Mouse (Mus musculus) MEL (cell line): Measurements from ENCODE around the gene Alkbh5. TPM values are rescaled to one million over a fixed set of nuclear protein-coding genes. Genes with fewer than 3 reads are reported as not detected.

ENCODE experiments used
- DNase-seq: peaks from one replicate; pipeline ENCODE4 v3.0.0; 2011; ENCODE audit warnings: low read depth, low spot score
- H3K27ac ChIP-seq: 2 replicates; pipeline ENCODE4 v1.5.1; 2012; ENCODE audit warnings: low read depth, mild to moderate bottlenecking, control low read depth, low read length, moderate library complexity; ENCODE audit not compliant: control insufficient read depth
- H3K27me3 ChIP-seq, 2 experiments: fragments of 150-350 bp in 1 of 2; sonication (generic) in 1 of 2; 2 replicates each; pipeline ENCODE4 v1.6.1; 2012; ENCODE audit warnings: low read length in 2 of 2, mild to moderate bottlenecking in 2 of 2, improper control_type of control experiment in 1 of 2, moderate library complexity in 1 of 2; ENCODE audit not compliant: insufficient read depth in 2 of 2, control insufficient read depth in 1 of 2
- H3K36me3 ChIP-seq, 2 experiments: 2 replicates each; pipeline ENCODE4 v1.6.1; 2012 to 2014; ENCODE audit warnings: low read length in 2 of 2, improper control_type of control experiment in 1 of 2, inconsistent platforms in 1 of 2, mild to moderate bottlenecking in 1 of 2; ENCODE audit not compliant: insufficient read depth in 2 of 2, control insufficient read depth in 1 of 2
- H3K4me1 ChIP-seq, 2 experiments: fragments of 150-350 bp in 1 of 2; sonication (generic) in 1 of 2; 2 replicates each; pipeline ENCODE4 v1.6.1; 2012; ENCODE audit warnings: low read length in 2 of 2, improper control_type of control experiment in 1 of 2, mild to moderate bottlenecking in 1 of 2; ENCODE audit not compliant: insufficient read depth in 2 of 2, control insufficient read depth in 1 of 2
- H3K4me3 ChIP-seq, 2 experiments: fragments of 150-350 bp in 1 of 2; sonication (generic) in 1 of 2; 2 replicates each; pipeline ENCODE4 v1.5.1; 2012; ENCODE audit warnings: low read depth in 2 of 2, low read length in 2 of 2, mild to moderate bottlenecking in 2 of 2, moderate library complexity in 2 of 2, control low read depth in 1 of 2, improper control_type of control experiment in 1 of 2; ENCODE audit not compliant: control insufficient read depth in 1 of 2, insufficient read depth in 1 of 2
- H3K79me2 ChIP-seq: 2 replicates; pipeline ENCODE4 v1.6.1; 2012; ENCODE audit warnings: mild to moderate bottlenecking, low read length, moderate library complexity; ENCODE audit not compliant: control insufficient read depth, poor library complexity, insufficient read depth
- H3K9ac ChIP-seq: 2 replicates; pipeline ENCODE4 v1.6.1; 2012; ENCODE audit warnings: low read depth, mild to moderate bottlenecking, control low read depth, low read length, moderate library complexity; ENCODE audit not compliant: control insufficient read depth, poor library complexity, severe bottlenecking
- H3K9me3 ChIP-seq: fragments of 150-350 bp; sonication (generic); replicated peaks from 2 replicates; pipeline ENCODE4 v1.6.1; 2012; ENCODE audit warnings: mild to moderate bottlenecking, low read length, improper control_type of control experiment, moderate library complexity; ENCODE audit not compliant: insufficient read depth
- BHLHE40 ChIP-seq: IDR thresholded peaks from 2 replicates; pipeline ENCODE4 v1.6.1; 2012; ENCODE audit warnings: low read depth, mild to moderate bottlenecking, inconsistent platforms, low read length, improper control_type of control experiment, borderline replicate concordance
- CTCF ChIP-seq, 3 experiments: IDR thresholded peaks in 2 of 3; conservative IDR thresholded peaks in 1 of 3; 2 replicates each; pipeline ENCODE4 v1.5.1; 2011 to 2012; ENCODE audit warnings: low read length in 3 of 3, low read depth in 2 of 3, mild to moderate bottlenecking in 2 of 3, improper control_type of control experiment in 1 of 3, inconsistent platforms in 1 of 3, mixed read lengths in 1 of 3, moderate library complexity in 1 of 3; ENCODE audit not compliant: control insufficient read depth in 1 of 3, insufficient read depth in 1 of 3, poor library complexity in 1 of 3, severe bottlenecking in 1 of 3
- ELF1 ChIP-seq: IDR thresholded peaks from 2 replicates; pipeline ENCODE4 v1.6.1; 2014; ENCODE audit warnings: low read depth, mild to moderate bottlenecking, inconsistent platforms, low read length, improper control_type of control experiment, moderate library complexity
- EP300 ChIP-seq, 2 experiments: IDR thresholded peaks; 2 replicates each; pipeline ENCODE4 v1.6.1; 2011; ENCODE audit warnings: improper control_type of control experiment in 2 of 2, low read length in 2 of 2, low read depth in 1 of 2, mild to moderate bottlenecking in 1 of 2
- ETS1 ChIP-seq: IDR thresholded peaks from 2 replicates; pipeline ENCODE4 v1.6.1; 2012; ENCODE audit warnings: low read depth, mild to moderate bottlenecking, inconsistent platforms, low read length, improper control_type of control experiment, moderate library complexity
- GATA1 ChIP-seq: IDR thresholded peaks from 2 replicates; pipeline ENCODE4 v1.6.1; 2011; ENCODE audit warnings: low read depth, low read length, improper control_type of control experiment
- MAZ ChIP-seq: IDR thresholded peaks from 2 replicates; pipeline ENCODE4 v1.6.1; 2012; ENCODE audit warnings: low read depth, mild to moderate bottlenecking, inconsistent platforms, low read length, improper control_type of control experiment
- MXI1 ChIP-seq: IDR thresholded peaks from 2 replicates; pipeline ENCODE4 v1.6.1; 2011; ENCODE audit warnings: mild to moderate bottlenecking, low read depth, low read length, improper control_type of control experiment
- POLR2A ChIP-seq, 2 experiments: IDR thresholded peaks; 2 replicates each; pipeline ENCODE4 v1.6.1; 2011 to 2012; ENCODE audit warnings: low read length in 2 of 2, mild to moderate bottlenecking in 2 of 2, control low read depth in 1 of 2, improper control_type of control experiment in 1 of 2, low read depth in 1 of 2, moderate library complexity in 1 of 2; ENCODE audit not compliant: control insufficient read depth in 1 of 2, insufficient read depth in 1 of 2, poor library complexity in 1 of 2
- SIN3A ChIP-seq: IDR thresholded peaks from 2 replicates; pipeline ENCODE4 v1.6.1; 2012; ENCODE audit warnings: low read length, improper control_type of control experiment, inconsistent platforms
- TBP ChIP-seq: IDR thresholded peaks from 2 replicates; pipeline ENCODE4 v1.8.0; 2011; ENCODE audit warnings: low read depth, low read length, improper control_type of control experiment
- TCF12 ChIP-seq: IDR thresholded peaks from 2 replicates; pipeline ENCODE4 v1.6.1; 2014; ENCODE audit warnings: low read depth, mild to moderate bottlenecking, inconsistent platforms, low read length, improper control_type of control experiment, moderate library complexity
- USF1 ChIP-seq: IDR thresholded peaks from 2 replicates; pipeline ENCODE4 v1.6.1; 2014; ENCODE audit warnings: low read depth, mild to moderate bottlenecking, inconsistent platforms, low read length, improper control_type of control experiment, moderate library complexity
- USF2 ChIP-seq, 2 experiments: IDR thresholded peaks; 2 replicates each; pipeline ENCODE4 v1.6.1; 2011 to 2012; ENCODE audit warnings: improper control_type of control experiment in 2 of 2, low read length in 2 of 2, borderline replicate concordance in 1 of 2, inconsistent platforms in 1 of 2, low read depth in 1 of 2, mild to moderate bottlenecking in 1 of 2; ENCODE audit not compliant: insufficient read depth in 1 of 2
- ZC3H11A ChIP-seq: IDR thresholded peaks from 2 replicates; pipeline ENCODE4 v1.6.1; 2012; ENCODE audit warnings: low read depth, mild to moderate bottlenecking, inconsistent platforms, low read length, improper control_type of control experiment
- ZKSCAN1 ChIP-seq: IDR thresholded peaks from 2 replicates; pipeline ENCODE4 v1.6.1; 2012; ENCODE audit warnings: low read depth, mild to moderate bottlenecking, inconsistent platforms, low read length, improper control_type of control experiment, moderate library complexity
- ZMIZ1 ChIP-seq: IDR thresholded peaks from 2 replicates; pipeline ENCODE4 v1.6.1; 2012; ENCODE audit warnings: low read depth, mild to moderate bottlenecking, inconsistent platforms, low read length, improper control_type of control experiment, moderate library complexity
- ZNF384 ChIP-seq: IDR thresholded peaks from 2 replicates; pipeline ENCODE4 v1.6.1; 2012; ENCODE audit warnings: low read depth, mild to moderate bottlenecking, inconsistent platforms, low read length, improper control_type of control experiment
- polyA plus RNA-seq, 2 experiments: library from polyadenylated mRNA; stranded (reverse) in 1 of 2; unstranded in 1 of 2; fragments of >175 nt in 1 of 2; fragments of >200 nt in 1 of 2; gene quantifications; 2 replicates each; pipeline versions ENCODE4 v1.2.1 to v1.2.4; 2012; ENCODE audit warnings: low replicate concordance in 2 of 2, low read depth in 1 of 2; ENCODE audit not compliant: insufficient read length in 2 of 2, insufficient read depth in 1 of 2, missing spikeins in 1 of 2
- total RNA-seq: library from RNA; depleted of rRNA; stranded (reverse); fragments of 300-350 nt; gene quantifications from 2 replicates; pipeline ENCODE4 v1.2.3, GENCODE M21; 2012

Gene Alkbh5
- total and polyA plus RNA-seq, 3 experiments, result 39.4 to 49.1 TPM; not detected in 1

DNA sequence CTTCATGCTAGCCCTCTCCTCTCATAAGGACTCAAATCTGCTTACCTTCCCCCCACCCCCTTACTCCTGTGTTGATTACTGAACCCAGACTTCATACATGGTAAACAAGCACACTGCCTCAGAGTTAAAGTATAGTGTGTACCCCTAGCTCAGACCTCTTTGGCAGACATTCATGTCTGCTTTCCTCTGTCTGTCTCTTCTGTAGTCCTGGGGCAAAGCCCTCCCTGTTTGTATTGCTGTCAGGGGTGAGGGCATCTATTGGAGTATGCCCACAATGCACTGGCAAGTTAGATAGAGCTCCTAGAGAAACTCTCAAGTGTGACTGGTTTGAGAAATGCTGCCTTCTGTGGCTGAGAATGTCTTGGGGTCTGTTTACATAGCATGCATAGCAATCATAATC, 16.9 kb downstream of the Alkbh5 start:
- DNase-seq, result no peak
- no peak overlapping the region for H3K27ac ChIP-seq
- no peak for TF ChIP-seq ZNF384
- no peak for TF ChIP-seq POLR2A (IDR thresholded peaks at IDR 0.05; ENCODE audit: control insufficient read depth in 1 of 2, insufficient read depth in 1 of 2, low read depth in 1 of 2, low read length in 2 of 2, poor library complexity in 1 of 2)
- TF ChIP-seq ELF1, result no peak
- H3K27me3 ChIP-seq, result no peaks in the 10 kb centered on the region
- H3K9ac ChIP-seq, result no peak overlapping the region
- peaks cover 7% of the 10 kb centered on the region for H3K79me2 ChIP-seq
- H3K4me3 ChIP-seq, result no peak overlapping the region
- peaks cover 0 to 56% of the 10 kb centered on the region in 2 experiments; a peak in 2 of 4 replicates for H3K36me3 ChIP-seq
- no peaks in the 10 kb centered on the region for H3K9me3 ChIP-seq
- no peaks in the 10 kb centered on the region for H3K4me1 ChIP-seq

DNA sequence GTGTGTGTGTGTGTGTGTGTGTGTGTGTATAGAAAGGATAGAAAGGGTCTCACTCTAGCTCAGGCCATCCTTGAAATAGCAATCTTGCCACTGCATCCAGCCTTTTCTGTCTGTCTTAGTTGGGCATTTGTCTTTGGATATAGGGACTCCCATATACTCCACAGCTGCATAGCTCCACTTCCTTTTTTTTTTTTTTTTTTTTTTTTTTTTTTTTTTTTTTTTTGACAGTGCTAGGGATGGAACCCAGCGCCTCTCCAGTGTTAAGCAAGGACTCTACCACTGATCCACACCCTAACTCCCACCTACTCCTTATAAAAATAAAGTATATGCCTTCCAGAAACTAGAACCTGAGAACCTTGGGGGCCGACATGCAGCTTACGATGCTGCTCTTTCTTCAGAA, 21.5 kb downstream of the Alkbh5 start:
- Histone ChIP-seq H3K79me2 (no peaks in the 10 kb centered on the region), H3K27me3 (no peaks in the 10 kb centered on the region), H3K9me3 (no peaks in the 10 kb centered on the region), H3K36me3 (peaks cover 0 to 31% of the 10 kb centered on the region in 2 experiments; a peak in 2 of 4 replicates), H3K9ac (no peak overlapping the region), H3K4me3 (no peak overlapping the region), H3K27ac (no peak overlapping the region), H3K4me1 (no peaks in the 10 kb centered on the region)
- TF ChIP-seq ZC3H11A, result no peak
- TF ChIP-seq USF2 (IDR thresholded peaks at IDR 0.05; ENCODE audit: borderline replicate concordance in 1 of 2, insufficient read depth in 1 of 2, low read depth in 1 of 2, low read length in 2 of 2), result no peak
- no peak for TF ChIP-seq GATA1
- TF ChIP-seq ETS1, result no peak
- TF ChIP-seq TBP, result no peak
- 0 out of 4 replicates have a peak, but pooled peaks of 1 of the 2 experiments have one; percentile 19 for TF ChIP-seq EP300 (IDR thresholded peaks at IDR 0.05; ENCODE audit: low read depth in 1 of 2, low read length in 2 of 2)
- no peak for TF ChIP-seq ZMIZ1
- no peak for TF ChIP-seq CTCF (IDR thresholded peaks at IDR 0.05 in 2 of 3, conservative IDR thresholded peaks at IDR 0.05 in 1 of 3; ENCODE audit: control insufficient read depth in 1 of 3, insufficient read depth in 1 of 3, low read depth in 2 of 3, low read length in 3 of 3, poor library complexity in 1 of 3, severe bottlenecking in 1 of 3)
- TF ChIP-seq BHLHE40, result no peak
- TF ChIP-seq USF1, result no peak
- no peak for TF ChIP-seq SIN3A
- TF ChIP-seq MXI1, result no peak
- TF ChIP-seq ZKSCAN1, result no peak; the same call in 1 of the 2 replicates
- TF ChIP-seq TCF12, result no peak
- peak; percentile 99 for TF ChIP-seq ZNF384
- TF ChIP-seq MAZ, result no peak
- no peak for DNase-seq
